Mouse (Mus musculus) bone marrow macrophage, adult 2 months (primary cell): ENCODE data around the gene Vpreb3.

Source experiments
- CTCF ChIP-seq: IDR thresholded peaks from 2 replicates; pipeline ENCODE4 v1.5.1; 2012; ENCODE audit warnings: low read depth, mild to moderate bottlenecking, low read length, moderate library complexity
- POLR2A ChIP-seq: IDR thresholded peaks from 2 replicates; pipeline ENCODE4 v1.6.1; 2012; ENCODE audit warnings: mild to moderate bottlenecking, low read depth, low read length, borderline replicate concordance

GRCm38 (mm10) chr10:75948079-75948478 lies 5.2 kb downstream of the Vpreb3 start:
- TF ChIP-seq POLR2A (no peak), CTCF (no peak)
